Mouse (Mus musculus) right cerebral cortex, postnatal 14 days (tissue): ENCODE measurements around the gene Smim17.
A peak's percentile ranks its signal among the peaks of the same experiment; 100 is the strongest.
"Not testable (repeated sequence)": the region's sequence is repeated elsewhere in the genome, so short reads cannot be mapped to it uniquely, and the experiment has no call there.

ENCODE experiments used
- DNase-seq: peaks from one replicate; pipeline ENCODE4 v3.0.0; 2022

Smim17 gene

GRCm38 (mm10) chr7:6419894-6420293 lies 21.4 kb downstream of the Smim17 start:
- DNase-seq, result peak; percentile 22

- DNase-seq, result no peak
Observed at GRCm38 (mm10) chr7:6429381-6429780, 30.9 kb downstream of the Smim17 start.

- peak; percentile 26 for DNase-seq
Observed at GRCm38 (mm10) chr7:6430342-6430741, 31.8 kb downstream of the Smim17 start.

GRCm38 (mm10) chr7:6438388-6438787 lies 39.9 kb downstream of the Smim17 start, which contains the start of gene Olfr1344:
Gene Olfr1344 (plus strand): TSS chr7:6438688.
- DNase-seq, result no peak

GRCm38 (mm10) chr7:6441173-6441572 lies 42.7 kb downstream of the Smim17 start:
- DNase-seq, result no peak

GRCm38 (mm10) chr7:6447771-6448170 lies 49.3 kb downstream of the Smim17 start:
- no peak for DNase-seq

GRCm38 (mm10) chr7:6455868-6456267 lies 57.4 kb downstream of the Smim17 start, which contains the start of gene Olfr1336:
Gene Olfr1336 (plus strand): TSS chr7:6456168.
- no peak for DNase-seq

- no peak for DNase-seq
Observed at GRCm38 (mm10) chr7:6456399-6456798, 57.9 kb downstream of the Smim17 start.

- DNase-seq, result no peak
Observed at GRCm38 (mm10) chr7:6466951-6467350, 68.4 kb downstream of the Smim17 start, which contains the start of gene Olfr1346. Gene Olfr1346 (plus strand): TSS chr7:6467101.

GRCm38 (mm10) chr7:6477633-6478032 lies 79.1 kb downstream of the Smim17 start:
- DNase-seq, result not testable (repeated sequence)
